Mouse (Mus musculus): ENCODE measurements around the gene Acot8.

- TF ChIP-seq CTCF (IDR thresholded peaks at IDR 0.05; ENCODE audit: borderline replicate concordance, extremely low read depth, insufficient read depth, insufficient read length) = no peak
- no peak for TF ChIP-seq POLR2A (IDR thresholded peaks at IDR 0.05; ENCODE audit: borderline replicate concordance, extremely low read depth, insufficient read depth, insufficient read length, poor library complexity, severe bottlenecking)
Measured at GRCm38 (mm10) chr2:164803201-164803920, 1.3 kb downstream of the Acot8 start.

Measured in brain, embryonic 14.5 days (tissue).